Mouse (Mus musculus): ENCODE results near the gene Rara. TPM values are rescaled to one million over a fixed set of nuclear protein-coding genes. Genes with fewer than 3 reads are reported as not detected.

Gene Rara
- total and polyA plus RNA-seq, 3 experiments = 12.1 to 13.7 TPM; not detected in 1

DNA sequence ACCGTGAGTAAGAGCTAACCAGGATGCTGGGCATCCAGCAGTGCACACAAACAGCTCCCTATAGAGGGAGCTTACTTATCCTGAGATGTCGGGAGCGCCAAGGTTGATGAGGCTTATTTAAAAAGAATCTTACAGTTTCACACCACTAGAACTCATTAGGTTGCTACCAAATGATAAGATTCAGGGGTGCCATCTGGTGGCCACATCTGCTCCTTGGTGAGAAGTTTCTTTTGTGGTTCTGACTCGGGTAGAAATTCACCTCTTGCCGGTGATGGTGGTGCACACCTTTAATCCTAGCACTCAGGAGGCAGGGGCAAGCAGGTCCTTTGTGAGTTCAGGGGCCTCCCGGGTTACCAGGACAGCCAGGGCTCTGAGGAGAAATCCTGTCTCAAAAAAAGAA lies 18.0 kb upstream of the Rara start (continued):
- TF ChIP-seq TBP (IDR thresholded peaks at IDR 0.05; ENCODE audit: low read depth, low read length) (peak; percentile 58; the same call in 1 of the 2 replicates), GABPA (IDR thresholded peaks at IDR 0.05; ENCODE audit: low read depth, low read length) (no peak), MAZ (IDR thresholded peaks at IDR 0.05; ENCODE audit: low read depth, low read length) (peak; percentile 65; the same call in 1 of the 2 replicates), SMC3 (IDR thresholded peaks at IDR 0.05; ENCODE audit: low read depth, low read length) (peak; percentile 87), NRF1 (IDR thresholded peaks at IDR 0.05; ENCODE audit: insufficient read depth, low read depth, low read length, poor library complexity, severe bottlenecking) (no peak), HCFC1 (IDR thresholded peaks at IDR 0.05; ENCODE audit: low read depth, low read length) (peak; percentile 53), MYC (IDR thresholded peaks at IDR 0.05; ENCODE audit: low read depth, low read length) (peak; percentile 52; the same call in 1 of the 2 replicates), TAL1 (IDR thresholded peaks at IDR 0.05; ENCODE audit: low read length) (peak; percentile 80), UBTF (IDR thresholded peaks at IDR 0.05; ENCODE audit: borderline replicate concordance, insufficient read depth, low read depth, low read length) (no peak), KAT2A (conservative IDR thresholded peaks at IDR 0.05; ENCODE audit: low read depth, low read length) (no peak), TCF12 (IDR thresholded peaks at IDR 0.05; ENCODE audit: low read depth, low read length) (peak; percentile 58; the same call in 1 of the 2 replicates)

DNA sequence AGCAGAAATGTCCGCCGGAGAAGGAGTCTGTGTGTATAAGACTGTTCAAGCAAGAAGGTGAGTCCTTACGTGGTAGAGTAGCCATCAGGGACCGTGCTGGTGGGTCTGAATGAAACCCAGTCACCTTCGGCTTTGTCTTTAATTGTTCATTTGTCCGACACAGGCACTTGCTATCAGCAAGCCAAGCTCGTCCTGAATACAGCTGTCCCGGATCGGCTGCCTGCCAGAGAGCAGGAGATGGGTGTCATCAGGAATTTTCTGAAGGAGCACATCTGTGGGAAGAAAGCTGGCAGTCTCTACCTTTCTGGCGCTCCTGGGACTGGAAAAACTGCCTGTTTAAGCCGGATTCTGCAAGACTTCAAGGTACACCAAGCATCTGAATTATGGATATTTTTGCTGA lies 17.2 kb upstream of the Rara start:
- H3K27ac ChIP-seq (ENCODE audit: control insufficient read depth, low read depth, low read length) = peak overlapping the region; percentile 89
- peaks cover 28 to 53% of the 10 kb centered on the region in 2 experiments for H3K4me1 ChIP-seq (ENCODE audit: control insufficient read depth in 1 of 2, insufficient read depth in 2 of 2, low read length in 2 of 2)
- H3K36me3 ChIP-seq (ENCODE audit: control insufficient read depth in 1 of 2, insufficient read depth in 2 of 2, low read length in 2 of 2) = peaks cover 35 to 58% of the 10 kb centered on the region in 2 experiments
- DNase-seq (ENCODE audit: low read depth, low spot score) = no peak
- no peaks in the 10 kb centered on the region for H3K9me3 ChIP-seq (replicated peaks; ENCODE audit: insufficient read depth, low read length)
- no peaks in the 10 kb centered on the region for H3K27me3 ChIP-seq (ENCODE audit: control insufficient read depth in 1 of 2, insufficient read depth in 2 of 2, low read length in 2 of 2)
- TF ChIP-seq ZNF384 (IDR thresholded peaks at IDR 0.05; ENCODE audit: low read depth, low read length) (no peak), ZMIZ1 (IDR thresholded peaks at IDR 0.05; ENCODE audit: low read depth, low read length) (0 out of 2 replicates have a peak, but pooled peaks have one; percentile 5), TCF12 (IDR thresholded peaks at IDR 0.05; ENCODE audit: low read depth, low read length) (no peak)
- peaks cover 44% of the 10 kb centered on the region for H3K79me2 ChIP-seq (ENCODE audit: control insufficient read depth, insufficient read depth, low read length, poor library complexity)
- H3K4me3 ChIP-seq (ENCODE audit: control insufficient read depth in 1 of 2, insufficient read depth in 1 of 2, low read depth in 2 of 2, low read length in 2 of 2) = peak overlapping the region in 1 of 2 experiments; percentile 83; a peak in 2 of 4 replicates
- H3K9ac ChIP-seq (ENCODE audit: control insufficient read depth, low read depth, low read length, poor library complexity, severe bottlenecking) = peak overlapping the region; percentile 87

DNA sequence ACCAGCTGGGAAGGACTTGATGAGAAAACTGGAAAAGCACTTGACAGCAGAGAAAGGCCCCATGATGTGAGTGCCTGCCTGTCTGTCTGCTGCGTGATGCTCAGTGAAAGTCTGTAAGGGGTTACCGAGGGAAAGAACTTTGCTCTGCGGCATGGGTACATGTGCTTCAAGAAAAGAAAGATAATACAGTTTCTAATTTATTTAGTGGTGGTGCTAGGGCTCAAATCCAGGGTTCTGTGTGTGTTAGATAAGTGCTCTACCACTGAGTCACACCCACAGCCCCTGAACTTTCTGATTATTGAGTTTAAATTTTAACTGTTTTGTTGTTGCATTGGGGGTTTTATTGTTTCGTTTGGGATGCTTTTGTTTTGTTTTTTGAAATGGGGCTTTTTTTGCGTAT lies 16.1 kb upstream of the Rara start:
- Histone ChIP-seq H3K27me3 (ENCODE audit: control insufficient read depth in 1 of 2, insufficient read depth in 2 of 2, low read length in 2 of 2) (no peaks in the 10 kb centered on the region), H3K4me3 (ENCODE audit: control insufficient read depth in 1 of 2, insufficient read depth in 1 of 2, low read depth in 2 of 2, low read length in 2 of 2) (peak overlapping the region; percentile 10 to 39), H3K27ac (ENCODE audit: control insufficient read depth, low read depth, low read length) (peak overlapping the region; percentile 89), H3K9ac (ENCODE audit: control insufficient read depth, low read depth, low read length, poor library complexity, severe bottlenecking) (peak overlapping the region; percentile 87), H3K36me3 (ENCODE audit: control insufficient read depth in 1 of 2, insufficient read depth in 2 of 2, low read length in 2 of 2) (peaks cover 39 to 56% of the 10 kb centered on the region in 2 experiments), H3K79me2 (ENCODE audit: control insufficient read depth, insufficient read depth, low read length, poor library complexity) (peaks cover 44% of the 10 kb centered on the region), H3K4me1 (ENCODE audit: control insufficient read depth in 1 of 2, insufficient read depth in 2 of 2, low read length in 2 of 2) (peaks cover 22 to 43% of the 10 kb centered on the region in 2 experiments), H3K9me3 (replicated peaks; ENCODE audit: insufficient read depth, low read length) (no peaks in the 10 kb centered on the region)
- peak; percentile 96 for DNase-seq (ENCODE audit: low read depth, low spot score)
- peak; percentile 54; the same call in 1 of the 2 replicates for TF ChIP-seq CHD2 (IDR thresholded peaks at IDR 0.05; ENCODE audit: low read length)
- TF ChIP-seq POLR2AphosphoS2 (IDR thresholded peaks at IDR 0.05; ENCODE audit: low read length) = 0 out of 2 replicates have a peak, but pooled peaks have one; percentile 37
- peak; percentile 58; the same call in 1 of the 2 replicates for TF ChIP-seq KAT2A (conservative IDR thresholded peaks at IDR 0.05; ENCODE audit: low read depth, low read length)
- 0 out of 2 replicates have a peak, but pooled peaks have one; percentile 31 for TF ChIP-seq SMC3 (IDR thresholded peaks at IDR 0.05; ENCODE audit: low read depth, low read length)
- TF ChIP-seq USF2 (IDR thresholded peaks at IDR 0.05; ENCODE audit: borderline replicate concordance in 1 of 2, insufficient read depth in 1 of 2, low read depth in 1 of 2, low read length in 2 of 2) = no peak
- no peak for TF ChIP-seq POLR2A (IDR thresholded peaks at IDR 0.05; ENCODE audit: control insufficient read depth in 1 of 2, insufficient read depth in 1 of 2, low read depth in 1 of 2, low read length in 2 of 2, poor library complexity in 1 of 2)
- TF ChIP-seq UBTF (IDR thresholded peaks at IDR 0.05; ENCODE audit: borderline replicate concordance, insufficient read depth, low read depth, low read length) = no peak
- TF ChIP-seq CHD1 (IDR thresholded peaks at IDR 0.05; ENCODE audit: low read depth, low read length) = peak; percentile 78; the same call in 1 of the 2 replicates
- peak; percentile 52; the same call in 1 of the 2 replicates for TF ChIP-seq ZNF384 (IDR thresholded peaks at IDR 0.05; ENCODE audit: low read depth, low read length)
- TF ChIP-seq ZC3H11A (IDR thresholded peaks at IDR 0.05; ENCODE audit: low read depth, low read length) = no peak
- TF ChIP-seq JUND (IDR thresholded peaks at IDR 0.05; ENCODE audit: low read depth, low read length) = peak; percentile 85
- TF ChIP-seq POLR2AphosphoS5 (IDR thresholded peaks at IDR 0.05; ENCODE audit: borderline replicate concordance, low read depth, low read length) = no peak
- TF ChIP-seq MYC (IDR thresholded peaks at IDR 0.05; ENCODE audit: low read depth, low read length) = peak; percentile 100
- peak; percentile 35; the same call in 1 of the 2 replicates for TF ChIP-seq ELF1 (IDR thresholded peaks at IDR 0.05; ENCODE audit: low read depth, low read length)
- peak; percentile 52; the same call in 1 of the 2 replicates for TF ChIP-seq ZKSCAN1 (IDR thresholded peaks at IDR 0.05; ENCODE audit: low read depth, low read length)
- TF ChIP-seq TAL1 (IDR thresholded peaks at IDR 0.05; ENCODE audit: low read length) = peak; percentile 97
- TF ChIP-seq MAFK (IDR thresholded peaks at IDR 0.05; ENCODE audit: borderline replicate concordance, low read depth, low read length) = peak; percentile 80; the same call in 1 of the 2 replicates
- TF ChIP-seq HCFC1 (IDR thresholded peaks at IDR 0.05; ENCODE audit: low read depth, low read length) = peak; percentile 76
- TF ChIP-seq GABPA (IDR thresholded peaks at IDR 0.05; ENCODE audit: low read depth, low read length) = no peak
- peak; percentile 100 for TF ChIP-seq SIN3A (IDR thresholded peaks at IDR 0.05; ENCODE audit: low read length)
- no peak for TF ChIP-seq CTCF (IDR thresholded peaks at IDR 0.05 in 2 of 3, conservative IDR thresholded peaks at IDR 0.05 in 1 of 3; ENCODE audit: control insufficient read depth in 1 of 3, insufficient read depth in 1 of 3, low read depth in 2 of 3, low read length in 3 of 3, poor library complexity in 1 of 3, severe bottlenecking in 1 of 3)
